Mouse (Mus musculus) c-Kit-positive CD71-positive TER-119-negative erythroid progenitor cells, embryonic 14.5 days (primary cell): ENCODE data around the gene Rbm6.

Source experiments
- DNase-seq: peaks from one replicate; pipeline ENCODE4 v3.0.0-alpha.2; 2013; ENCODE audit warnings: low read depth

Rbm6 gene

GRCm38 (mm10) chr9:107748063-107748462 lies 125.0 kb downstream of the Rbm6 start:
- no peak for DNase-seq

- DNase-seq: no peak
Observed at GRCm38 (mm10) chr9:107747310-107747709, 125.7 kb downstream of the Rbm6 start.

DNA sequence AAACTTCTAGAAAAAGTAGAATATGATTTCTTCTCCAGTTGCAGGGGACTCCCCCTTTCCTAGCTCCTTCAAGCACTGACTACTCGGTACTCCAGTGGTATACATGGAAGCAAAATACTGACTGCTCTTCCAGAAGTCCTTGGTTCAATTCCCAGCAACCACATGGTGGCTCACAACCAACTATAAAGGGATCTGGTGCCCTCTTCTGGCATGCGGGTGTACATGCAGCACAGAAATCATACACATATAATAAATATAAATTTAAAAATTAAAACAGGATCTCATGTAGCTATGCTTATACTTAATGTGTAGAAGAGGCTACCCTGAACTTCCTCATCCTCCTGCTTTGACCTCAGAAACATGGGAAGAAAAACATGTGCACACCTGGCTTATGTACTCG lies 126.4 kb downstream of the Rbm6 start:
- no peak for DNase-seq

- DNase-seq: no peak
Observed at GRCm38 (mm10) chr9:107744061-107744460, 129.0 kb downstream of the Rbm6 start.

DNA sequence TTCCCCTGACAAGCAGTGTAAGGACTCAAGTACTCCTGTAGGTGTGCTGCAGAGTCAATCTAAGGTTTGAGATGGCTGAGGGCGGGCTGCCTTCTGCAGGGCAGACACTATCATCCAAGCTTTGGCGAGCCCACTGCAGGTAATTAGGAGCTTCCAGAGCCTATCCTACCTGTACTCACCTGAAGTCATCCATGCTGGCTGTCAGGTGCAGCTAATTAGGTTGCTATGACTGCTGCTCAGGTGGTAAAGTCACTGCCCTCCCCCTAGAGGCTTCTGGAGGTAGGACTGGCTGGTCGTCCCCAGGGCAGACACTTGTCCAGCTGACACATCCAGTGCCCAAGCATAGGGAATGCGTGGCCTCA lies 134.2 kb downstream of the Rbm6 start:
- DNase-seq: peak; percentile 31

GRCm38 (mm10) chr9:107738020-107738840 lies 134.8 kb downstream of the Rbm6 start:
- peak; percentile 74 for DNase-seq

GRCm38 (mm10) chr9:107736185-107736485 lies 136.9 kb downstream of the Rbm6 start:
- DNase-seq: no peak

GRCm38 (mm10) chr9:107735356-107736184 lies 137.5 kb downstream of the Rbm6 start:
- no peak for DNase-seq

GRCm38 (mm10) chr9:107734567-107734971 lies 138.5 kb downstream of the Rbm6 start:
- DNase-seq: no peak

DNA sequence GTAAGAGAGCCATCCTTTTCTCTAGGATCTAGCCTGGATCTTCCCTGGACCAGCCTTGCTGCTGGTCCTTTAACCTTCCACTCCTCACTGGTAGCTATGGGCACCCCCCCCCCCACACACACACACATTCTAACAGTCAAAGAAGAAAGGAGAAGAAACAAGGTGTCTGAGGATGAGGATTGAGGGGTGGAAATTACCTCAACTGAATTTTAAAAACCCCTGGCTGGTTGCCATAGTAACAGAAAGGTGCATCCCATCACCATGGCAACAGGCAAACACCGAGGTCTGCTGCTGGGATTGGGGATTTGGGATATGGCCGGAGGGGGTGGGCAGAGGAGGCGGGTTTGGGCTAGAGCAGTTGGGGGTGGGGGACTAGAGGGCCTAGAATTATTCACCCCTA lies 143.3 kb downstream of the Rbm6 start:
- DNase-seq: no peak

- no peak for DNase-seq
Observed at GRCm38 (mm10) chr9:107728919-107729670, 143.9 kb downstream of the Rbm6 start.

DNA sequence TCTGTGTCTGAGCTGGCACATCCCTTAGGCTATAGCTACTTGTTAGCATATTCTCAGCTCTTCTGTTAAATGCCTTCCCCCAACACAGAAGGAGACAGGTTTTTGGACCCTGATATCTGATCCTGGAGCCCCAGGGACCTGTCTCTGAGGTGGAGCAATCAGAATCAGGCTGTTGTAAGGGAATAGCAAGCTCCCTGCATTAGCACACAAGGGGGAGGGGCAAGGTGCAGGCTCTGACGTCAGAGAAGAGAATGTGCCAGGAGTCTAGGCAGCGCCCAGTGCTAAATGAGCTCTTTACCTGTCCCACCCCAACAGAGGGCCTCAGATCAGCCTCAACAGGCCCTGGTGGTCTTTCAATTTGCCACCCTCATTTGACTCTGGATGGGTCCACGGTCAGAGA lies 146.0 kb downstream of the Rbm6 start:
- no peak for DNase-seq

- DNase-seq: no peak
Observed at GRCm38 (mm10) chr9:107724796-107725195, 148.2 kb downstream of the Rbm6 start.

- DNase-seq: no peak
Observed at GRCm38 (mm10) chr9:107723794-107724531, 149.1 kb downstream of the Rbm6 start.
